Mouse (Mus musculus): ENCODE data around the gene C2cd4d. TPM values are rescaled to one million over a fixed set of nuclear protein-coding genes. Genes with fewer than 3 reads are reported as not detected.
A peak's percentile ranks its signal among the peaks of the same experiment; 100 is the strongest.

C2cd4d gene
- polyA plus RNA-seq, 1 experiment: 0.39 TPM

DNA sequence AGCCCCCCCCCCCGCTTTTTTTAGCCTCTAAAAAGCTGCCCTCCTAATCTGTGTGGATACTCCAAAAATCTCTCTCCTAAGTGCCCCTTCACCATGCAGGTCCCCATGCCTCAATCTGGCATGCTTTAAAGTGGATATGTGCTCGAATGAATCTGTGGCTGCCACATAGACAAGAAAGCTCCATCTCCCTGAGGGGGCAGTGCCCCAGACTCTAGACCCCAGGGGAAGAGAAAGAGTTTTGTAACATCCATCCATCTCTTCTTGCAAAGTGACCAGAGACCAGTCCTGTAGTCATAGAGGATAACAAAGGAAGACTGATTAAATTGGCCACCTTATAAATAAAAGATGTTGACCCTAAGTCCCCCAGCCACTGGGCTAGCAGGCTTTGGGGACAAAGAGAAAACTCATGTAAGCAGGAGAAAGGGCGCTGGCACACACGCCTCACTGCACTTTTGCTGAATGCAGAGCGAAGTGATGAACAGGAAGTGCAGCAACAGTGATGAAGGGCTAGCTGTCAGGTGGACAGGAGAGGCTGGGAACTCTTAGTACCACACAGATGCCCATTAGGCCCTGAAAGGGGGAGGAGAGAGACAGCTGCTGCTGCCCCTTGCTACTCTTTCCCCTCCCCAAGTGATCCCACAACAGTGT is 37.5 kb downstream of the C2cd4d start:
- Histone ChIP-seq H3K27ac (ENCODE audit: control insufficient read depth, insufficient read depth, low read length) (no peak overlapping the region), H3K27me3 (ENCODE audit: control insufficient read depth, insufficient read depth, low read length) (no peaks in the 10 kb centered on the region), H3K36me3 (ENCODE audit: control insufficient read depth, insufficient read depth, low read length) (peaks cover 22% of the 10 kb centered on the region), H3K4me1 (replicated peaks; ENCODE audit: control insufficient read depth, insufficient read depth, low read length) (peaks cover 46% of the 10 kb centered on the region), H3K4me3 (ENCODE audit: control insufficient read depth, insufficient read depth, low read length) (no peak overlapping the region)
- TF ChIP-seq CTCF (IDR thresholded peaks at IDR 0.05; ENCODE audit: borderline replicate concordance, control insufficient read depth, extremely low read depth, insufficient read depth, low read length, poor library complexity) (no peak), POLR2A (IDR thresholded peaks at IDR 0.05; ENCODE audit: control insufficient read depth, extremely low read depth, insufficient read depth, low read length, poor library complexity) (no peak)
- 68% methylated on average over 5 of the region's 5 CpGs for WGBS
- peak; percentile 7 for DNase-seq

DNA sequence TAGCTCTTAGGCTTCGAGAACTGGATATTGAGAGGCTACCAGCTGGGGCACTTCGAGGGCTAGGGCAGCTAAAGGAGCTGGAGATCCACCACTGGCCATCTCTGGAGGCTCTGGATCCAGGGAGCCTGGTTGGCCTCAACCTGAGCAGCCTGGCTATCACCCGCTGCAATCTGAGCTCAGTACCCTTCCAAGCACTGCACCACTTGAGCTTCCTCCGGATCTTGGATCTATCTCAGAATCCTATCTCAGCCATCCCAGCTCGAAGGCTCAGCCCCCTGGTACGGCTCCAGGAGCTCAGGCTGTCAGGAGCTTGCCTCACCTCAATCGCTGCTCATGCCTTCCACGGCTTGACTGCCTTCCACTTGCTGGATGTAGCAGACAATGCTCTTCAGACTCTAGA is 40.2 kb downstream of the C2cd4d start:
- Histone ChIP-seq H3K4me1 (replicated peaks; ENCODE audit: control insufficient read depth, insufficient read depth, low read length) (peaks cover 48% of the 10 kb centered on the region), H3K27me3 (ENCODE audit: control insufficient read depth, insufficient read depth, low read length) (no peaks in the 10 kb centered on the region), H3K4me3 (ENCODE audit: control insufficient read depth, insufficient read depth, low read length) (no peak overlapping the region), H3K36me3 (ENCODE audit: control insufficient read depth, insufficient read depth, low read length) (no peaks in the 10 kb centered on the region; the same call in 1 of the 2 replicates), H3K27ac (ENCODE audit: control insufficient read depth, insufficient read depth, low read length) (no peak overlapping the region)
- no peak for TF ChIP-seq POLR2A (IDR thresholded peaks at IDR 0.05; ENCODE audit: control insufficient read depth, extremely low read depth, insufficient read depth, low read length, poor library complexity)
- TF ChIP-seq CTCF (IDR thresholded peaks at IDR 0.05; ENCODE audit: borderline replicate concordance, control insufficient read depth, extremely low read depth, insufficient read depth, low read length, poor library complexity): no peak
- no peak for DNase-seq
- 88% methylated on average over 8 of the region's 8 CpGs for WGBS

DNA sequence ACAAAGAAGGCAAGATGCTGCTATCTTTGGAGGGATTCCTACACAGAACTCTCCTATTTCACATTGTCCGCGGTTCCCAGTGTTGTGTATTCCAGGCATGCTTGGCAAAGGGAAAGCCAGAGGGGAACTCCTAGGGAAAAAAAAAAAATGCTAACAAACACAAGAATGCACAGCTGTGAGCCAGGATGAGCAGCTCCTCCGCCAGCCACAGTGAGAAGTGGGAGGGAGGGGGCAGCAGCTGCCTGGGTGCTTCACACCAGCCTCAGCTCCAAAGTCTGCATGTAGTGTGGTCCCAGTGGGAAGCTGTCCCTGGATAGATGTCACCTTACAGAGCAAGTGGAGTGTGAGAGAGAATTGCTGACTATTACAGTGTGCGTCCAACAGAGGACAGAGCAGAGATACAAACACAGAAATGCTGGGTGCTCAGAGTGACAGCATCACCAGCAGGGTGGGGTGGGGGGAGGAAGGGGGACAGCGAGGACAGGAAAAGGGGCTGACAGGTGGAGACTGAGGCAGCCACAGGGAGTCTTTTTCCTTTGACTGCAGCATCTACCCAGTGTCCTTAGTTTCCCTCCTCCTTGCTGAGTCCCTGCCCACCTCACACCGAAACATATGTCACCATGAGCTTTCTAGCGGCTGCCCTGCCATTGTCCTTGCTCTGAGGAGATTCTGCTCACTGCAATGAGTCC is 42.3 kb downstream of the C2cd4d start:
- Histone ChIP-seq H3K4me3 (ENCODE audit: control insufficient read depth, insufficient read depth, low read length) (no peak overlapping the region), H3K36me3 (ENCODE audit: control insufficient read depth, insufficient read depth, low read length) (no peaks in the 10 kb centered on the region), H3K27ac (ENCODE audit: control insufficient read depth, insufficient read depth, low read length) (no peak overlapping the region), H3K27me3 (ENCODE audit: control insufficient read depth, insufficient read depth, low read length) (no peaks in the 10 kb centered on the region), H3K4me1 (replicated peaks; ENCODE audit: control insufficient read depth, insufficient read depth, low read length) (peaks cover 34% of the 10 kb centered on the region)
- peak; percentile 48 for DNase-seq
- 0 out of 2 replicates have a peak, but pooled peaks have one; percentile 8 for TF ChIP-seq POLR2A (IDR thresholded peaks at IDR 0.05; ENCODE audit: control insufficient read depth, extremely low read depth, insufficient read depth, low read length, poor library complexity)
- no peak for TF ChIP-seq CTCF (IDR thresholded peaks at IDR 0.05; ENCODE audit: borderline replicate concordance, control insufficient read depth, extremely low read depth, insufficient read depth, low read length, poor library complexity)
- WGBS: 52% methylated on average over 7 of the region's 7 CpGs

DNA sequence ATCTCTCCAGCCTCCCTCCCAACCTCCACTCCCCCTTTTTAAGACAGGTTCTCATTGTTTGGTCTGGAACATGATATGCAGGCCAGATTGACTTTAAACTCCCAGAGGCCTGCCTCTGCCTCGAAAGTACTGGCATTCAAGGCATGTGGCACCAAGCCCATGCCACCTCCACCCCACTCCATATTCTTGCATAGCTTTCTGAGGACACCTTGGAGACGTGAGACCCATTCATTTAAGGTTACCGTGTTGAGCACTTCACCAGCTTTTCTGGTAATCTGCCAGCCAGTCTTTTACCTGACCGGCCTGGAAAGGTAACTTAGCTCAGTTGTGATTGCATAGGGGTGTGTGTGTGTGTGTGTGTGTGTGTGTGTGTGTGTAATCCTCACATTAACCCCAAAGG is 43.3 kb downstream of the C2cd4d start:
- Histone ChIP-seq H3K27me3 (ENCODE audit: control insufficient read depth, insufficient read depth, low read length) (no peaks in the 10 kb centered on the region), H3K27ac (ENCODE audit: control insufficient read depth, insufficient read depth, low read length) (no peak overlapping the region), H3K36me3 (ENCODE audit: control insufficient read depth, insufficient read depth, low read length) (no peaks in the 10 kb centered on the region), H3K4me3 (ENCODE audit: control insufficient read depth, insufficient read depth, low read length) (no peak overlapping the region), H3K4me1 (replicated peaks; ENCODE audit: control insufficient read depth, insufficient read depth, low read length) (peaks cover 28% of the 10 kb centered on the region)
- TF ChIP-seq CTCF (IDR thresholded peaks at IDR 0.05; ENCODE audit: borderline replicate concordance, control insufficient read depth, extremely low read depth, insufficient read depth, low read length, poor library complexity) (no peak), POLR2A (IDR thresholded peaks at IDR 0.05; ENCODE audit: control insufficient read depth, extremely low read depth, insufficient read depth, low read length, poor library complexity) (no peak)
- DNase-seq: no peak
- 87% methylated on average over 4 of the region's 4 CpGs for WGBS

DNA sequence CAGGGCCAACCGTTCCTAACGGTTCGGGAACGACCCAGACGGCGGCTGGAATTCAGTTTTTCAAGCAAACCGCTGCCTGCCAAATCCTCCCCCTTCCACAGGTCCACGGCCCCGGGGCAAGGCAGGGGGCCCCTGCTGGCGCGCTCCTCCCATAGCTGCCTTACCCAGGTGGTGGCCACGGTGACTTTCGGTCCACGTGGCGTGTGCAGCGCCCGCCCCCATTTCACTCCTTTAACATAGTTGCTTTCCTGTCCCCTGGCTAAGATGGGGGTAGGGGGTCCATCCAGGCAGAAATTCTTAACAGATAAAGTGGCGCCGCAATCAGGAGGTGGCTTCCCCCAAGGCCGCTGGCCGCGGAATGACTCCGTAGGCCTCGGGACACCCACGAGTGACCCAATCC is 50.3 kb downstream of the C2cd4d start:
- Histone ChIP-seq H3K4me3 (ENCODE audit: control insufficient read depth, insufficient read depth, low read length) (peak overlapping the region; percentile 52), H3K27ac (ENCODE audit: control insufficient read depth, insufficient read depth, low read length) (peak overlapping the region; percentile 27; the same call in 1 of the 2 replicates), H3K36me3 (ENCODE audit: control insufficient read depth, insufficient read depth, low read length) (no peaks in the 10 kb centered on the region), H3K27me3 (ENCODE audit: control insufficient read depth, insufficient read depth, low read length) (no peaks in the 10 kb centered on the region), H3K4me1 (replicated peaks; ENCODE audit: control insufficient read depth, insufficient read depth, low read length) (peaks cover 10% of the 10 kb centered on the region)
- 5% methylated on average over 25 of the region's 25 CpGs for WGBS
- no peak for DNase-seq
- TF ChIP-seq CTCF (IDR thresholded peaks at IDR 0.05; ENCODE audit: borderline replicate concordance, control insufficient read depth, extremely low read depth, insufficient read depth, low read length, poor library complexity) (no peak), POLR2A (IDR thresholded peaks at IDR 0.05; ENCODE audit: control insufficient read depth, extremely low read depth, insufficient read depth, low read length, poor library complexity) (no peak)

DNA sequence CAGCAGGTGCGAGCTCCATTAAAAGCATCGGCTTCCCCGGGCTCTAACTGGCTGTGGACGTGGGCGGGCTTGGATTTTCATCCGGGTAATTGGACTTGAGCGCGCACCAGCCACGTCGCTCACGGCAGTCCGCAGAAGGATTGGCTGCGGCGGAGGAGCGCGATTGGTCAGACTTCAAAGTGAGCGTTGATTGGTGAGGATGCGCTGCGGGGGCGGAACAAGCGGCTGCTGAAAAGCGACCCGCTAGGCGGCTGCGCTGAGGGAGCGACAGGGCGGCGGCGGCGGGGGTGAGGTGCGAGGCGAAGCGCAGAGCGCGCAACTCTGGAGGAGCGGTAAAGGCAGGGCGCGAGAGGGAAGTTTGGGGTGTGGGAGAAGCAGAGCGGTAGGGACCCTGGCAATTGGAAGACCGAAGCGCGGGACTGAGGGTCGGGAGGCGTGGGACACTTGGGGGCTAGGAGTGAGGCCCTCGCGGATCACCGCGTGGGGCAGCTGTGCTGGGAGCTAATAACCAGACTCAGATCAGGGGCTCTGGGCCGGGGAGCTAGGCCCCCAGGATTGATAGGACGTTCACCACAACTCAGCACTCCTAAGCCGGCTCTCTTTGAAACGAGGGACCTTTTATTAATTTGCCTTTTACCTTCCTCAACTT is 50.9 kb downstream of the C2cd4d start, which contains the start of gene Tdrkh:
Gene Tdrkh (plus strand): TSS at position 243 of the 649 bp plus-strand sequence.
- Histone ChIP-seq H3K36me3 (ENCODE audit: control insufficient read depth, insufficient read depth, low read length) (no peaks in the 10 kb centered on the region), H3K4me1 (replicated peaks; ENCODE audit: control insufficient read depth, insufficient read depth, low read length) (peaks cover 10% of the 10 kb centered on the region), H3K27me3 (ENCODE audit: control insufficient read depth, insufficient read depth, low read length) (no peaks in the 10 kb centered on the region), H3K4me3 (ENCODE audit: control insufficient read depth, insufficient read depth, low read length) (peak within 1 kb of the TSS; percentile 52), H3K27ac (ENCODE audit: control insufficient read depth, insufficient read depth, low read length) (peak within 1 kb of the TSS; percentile 27; the same call in 1 of the 2 replicates)
- DNase-seq: peak; percentile 96
- peak; percentile 72; the same call in 1 of the 2 replicates for TF ChIP-seq CTCF (IDR thresholded peaks at IDR 0.05; ENCODE audit: borderline replicate concordance, control insufficient read depth, extremely low read depth, insufficient read depth, low read length, poor library complexity)
- TF ChIP-seq POLR2A (IDR thresholded peaks at IDR 0.05; ENCODE audit: control insufficient read depth, extremely low read depth, insufficient read depth, low read length, poor library complexity): peak; percentile 92
- 6% methylated on average over 52 of the region's 52 CpGs for WGBS

Other genes with a start within 250 kb of the C2cd4d start
- 0.04 TPM in 1 of 2 replicates, not detected in the other for gene Gm10696, start 184.2 kb upstream of the C2cd4d start, polyA plus RNA-seq (2012; rRNA removed)
- gene Gm5286, start 165.7 kb upstream of the C2cd4d start, polyA plus RNA-seq (2012; rRNA removed): not detected in 2 replicates
- not detected in 2 replicates for gene Gm4778, start 98.4 kb upstream of the C2cd4d start, polyA plus RNA-seq (2012; rRNA removed)
- 1.8 and 2.3 TPM in 2 replicates for gene Them4, start 52.3 kb upstream of the C2cd4d start, polyA plus RNA-seq (2012; rRNA removed)
- 0.27 and 0.35 TPM in 2 replicates for gene Them5, start 20.3 kb upstream of the C2cd4d start, polyA plus RNA-seq (2012; rRNA removed)
- 296 and 308 TPM in 2 replicates for gene Rorc, start 10.4 kb downstream of the C2cd4d start, polyA plus RNA-seq (2012; rRNA removed)
- gene Lingo4, start 36.1 kb downstream of the C2cd4d start, polyA plus RNA-seq (2012; rRNA removed): 6.0 and 6.1 TPM in 2 replicates
- gene Tdrkh, start 50.8 kb downstream of the C2cd4d start, polyA plus RNA-seq (2012; rRNA removed): 2.6 and 4.1 TPM in 2 replicates
- gene Mrpl9, start 80.9 kb downstream of the C2cd4d start, polyA plus RNA-seq (2012; rRNA removed): 46.4 and 47.5 TPM in 2 replicates
- gene Oaz3, start 81.5 kb downstream of the C2cd4d start, polyA plus RNA-seq (2012; rRNA removed): 0.43 and 0.71 TPM in 2 replicates
- 3.0 and 3.3 TPM in 2 replicates for gene Celf3, start 115.9 kb downstream of the C2cd4d start, polyA plus RNA-seq (2012; rRNA removed)
- 0.50 TPM in 1 of 2 replicates, not detected in the other for gene Riiad1, start 117.9 kb downstream of the C2cd4d start, polyA plus RNA-seq (2012; rRNA removed)
- 13.9 and 15.5 TPM in 2 replicates for gene Snx27, start 220.3 kb downstream of the C2cd4d start, polyA plus RNA-seq (2012; rRNA removed)